Mouse (Mus musculus): ENCODE measurements at regions not wholly inside any gene's neighbourhood (a gene's known extent, or its start where the extent isn't known, plus 50 kb on each side); places are given as distances from the start of the nearest gene placed in this dataset.

- no peak for ATAC-seq (ENCODE audit: poor library complexity, severe bottlenecking)
Measured at GRCm38 (mm10) chr17:52064618-52065017, 231.5 kb upstream of the Satb1 start.

- peak; percentile 38; the same call in 1 of the 2 replicates for ATAC-seq (ENCODE audit: poor library complexity, severe bottlenecking)
Measured at GRCm38 (mm10) chr17:52063121-52063520, 230.0 kb upstream of the Satb1 start.

- ATAC-seq (ENCODE audit: poor library complexity, severe bottlenecking): no peak
Measured at GRCm38 (mm10) chr17:52062096-52062665, 229.1 kb upstream of the Satb1 start.

- ATAC-seq (ENCODE audit: poor library complexity, severe bottlenecking): no peak
Measured at GRCm38 (mm10) chr17:52036479-52036878, 203.4 kb upstream of the Satb1 start.

- no peak for ATAC-seq (ENCODE audit: poor library complexity, severe bottlenecking)
Measured at GRCm38 (mm10) chr17:52031079-52031478, 198.0 kb upstream of the Satb1 start.

GRCm38 (mm10) chr17:51986920-51987319, 153.8 kb upstream of the Satb1 start:
- no peak for ATAC-seq (ENCODE audit: poor library complexity, severe bottlenecking)

GRCm38 (mm10) chr17:51986212-51986611, 153.1 kb upstream of the Satb1 start:
- no peak for ATAC-seq (ENCODE audit: poor library complexity, severe bottlenecking)

- no peak for ATAC-seq (ENCODE audit: poor library complexity, severe bottlenecking)
Measured at GRCm38 (mm10) chr17:51979126-51979525, 146.0 kb upstream of the Satb1 start.

- peak; percentile 54; the same call in 1 of the 2 replicates for ATAC-seq (ENCODE audit: poor library complexity, severe bottlenecking)
Measured at GRCm38 (mm10) chr17:51971444-51971843, 138.4 kb upstream of the Satb1 start.

- ATAC-seq (ENCODE audit: poor library complexity, severe bottlenecking): no peak
Measured at GRCm38 (mm10) chr17:51966573-51967284, 133.6 kb upstream of the Satb1 start.

- ATAC-seq (ENCODE audit: poor library complexity, severe bottlenecking): no peak
Measured at GRCm38 (mm10) chr17:51962529-51963110, 129.5 kb upstream of the Satb1 start.

- no peak for ATAC-seq (ENCODE audit: poor library complexity, severe bottlenecking)
Measured at GRCm38 (mm10) chr17:51961337-51961736, 128.2 kb upstream of the Satb1 start.

GRCm38 (mm10) chr17:51956275-51956674, 123.2 kb upstream of the Satb1 start:
- no peak for ATAC-seq (ENCODE audit: poor library complexity, severe bottlenecking)

GRCm38 (mm10) chr17:51937707-51938106, 104.6 kb upstream of the Satb1 start:
- ATAC-seq (ENCODE audit: poor library complexity, severe bottlenecking): no peak

- ATAC-seq (ENCODE audit: poor library complexity, severe bottlenecking): no peak
Measured at GRCm38 (mm10) chr17:51936071-51936470, 103.0 kb upstream of the Satb1 start.

- ATAC-seq (ENCODE audit: poor library complexity, severe bottlenecking): peak; percentile 52
Measured at GRCm38 (mm10) chr17:51926392-51926791, 93.3 kb upstream of the Satb1 start.

- ATAC-seq (ENCODE audit: poor library complexity, severe bottlenecking): no peak
Measured at GRCm38 (mm10) chr17:51907031-51907430, 73.9 kb upstream of the Satb1 start.

- ATAC-seq (ENCODE audit: poor library complexity, severe bottlenecking): no peak
Measured at GRCm38 (mm10) chr17:51906418-51906817, 73.3 kb upstream of the Satb1 start.

GRCm38 (mm10) chr17:51903885-51904284, 70.8 kb upstream of the Satb1 start:
- ATAC-seq (ENCODE audit: poor library complexity, severe bottlenecking): peak; percentile 74

- ATAC-seq (ENCODE audit: poor library complexity, severe bottlenecking): no peak
Measured at GRCm38 (mm10) chr17:51899376-51899775, 66.3 kb upstream of the Satb1 start.

- ATAC-seq (ENCODE audit: poor library complexity, severe bottlenecking): no peak
Measured at GRCm38 (mm10) chr17:51896160-51896559, 63.1 kb upstream of the Satb1 start.

- ATAC-seq (ENCODE audit: poor library complexity, severe bottlenecking): no peak
Measured at GRCm38 (mm10) chr17:51894278-51894677, 61.2 kb upstream of the Satb1 start.

All from megakaryocyte, adult 5-6 weeks (primary cell).